Mouse (Mus musculus): ENCODE measurements around the gene Prss28. TPM values are rescaled to one million over a fixed set of nuclear protein-coding genes. Genes with fewer than 3 reads are reported as not detected.

The Prss28 gene
- total and polyA plus RNA-seq, 3 experiments = not detected

- TF ChIP-seq TBP (conservative IDR thresholded peaks at IDR 0.05; ENCODE audit: low read depth, low read length) (no peak), NELFE (IDR thresholded peaks at IDR 0.05; ENCODE audit: low read depth, low read length) (0 out of 2 replicates have a peak, but pooled peaks have one; percentile 39), ZNF384 (IDR thresholded peaks at IDR 0.05; ENCODE audit: low read depth, low read length) (peak; percentile 58), ZMIZ1 (IDR thresholded peaks at IDR 0.05; ENCODE audit: low read depth, low read length) (0 out of 2 replicates have a peak, but pooled peaks have one; percentile 46), ETS1 (conservative IDR thresholded peaks at IDR 0.05; ENCODE audit: low read depth, low read length) (peak; percentile 33; the same call in 1 of the 2 replicates), RAD21 (IDR thresholded peaks at IDR 0.05; ENCODE audit: low read depth, low read length) (peak; percentile 19), JUND (conservative IDR thresholded peaks at IDR 0.05; ENCODE audit: low read depth, low read length) (no peak), JUN (IDR thresholded peaks at IDR 0.05; ENCODE audit: insufficient read depth, low read depth, low read length) (no peak)
Measured at GRCm38 (mm10) chr17:25273706-25274501, 34.5 kb upstream of the Prss28 start (continued).

GRCm38 (mm10) chr17:25274571-25275346 lies 33.7 kb upstream of the Prss28 start, which contains the start of gene Ube2i:
Ube2i (minus strand) TSS chr17:25274622.
- H3K9ac ChIP-seq (ENCODE audit: insufficient read depth, low read depth) = peak within 1 kb of the TSS; percentile 100
- no peak for TF ChIP-seq NRF1 (IDR thresholded peaks at IDR 0.05; ENCODE audit: low read depth, low read length)
- no peak for TF ChIP-seq UBTF (IDR thresholded peaks at IDR 0.05; ENCODE audit: low read depth, low read length)
- no peak for TF ChIP-seq USF2 (conservative IDR thresholded peaks at IDR 0.05; ENCODE audit: low read depth, low read length)
- peak within 1 kb of the TSS; percentile 98 to 100 (median 98) for H3K4me3 ChIP-seq (replicated peaks in 1 of 3; ENCODE audit: low read depth in 2 of 3, low read length in 2 of 3, poor library complexity in 1 of 3)
- peaks cover 23% of the 10 kb centered on the region for H3K27me3 ChIP-seq (replicated peaks)
- H3K36me3 ChIP-seq (replicated peaks in 1 of 2; ENCODE audit: control insufficient read depth in 1 of 2, insufficient read depth in 1 of 2, low read length in 1 of 2) = peaks cover 2 to 17% of the 10 kb centered on the region in 2 experiments
- in situ Hi-C loops (cut with MboI; ENCODE audit: low pct_ligation_motif_present, low pct_unique_long_range_greater_than_20kb, low sequenced_read_pairs) = loop anchor here (5.0 to 10.0 kb wide), 3 partner anchors 37 to 162 kb away; partner anchors contain the start of genes BC003965 and Unkl
- H3K9me3 ChIP-seq (replicated peaks; ENCODE audit: low read length) = no peaks in the 10 kb centered on the region
- peak within 1 kb of the TSS; percentile 88 for H3K27ac ChIP-seq (ENCODE audit: insufficient read depth, low read depth)
- peak within 1 kb of the TSS; percentile 49 for H3K4me2 ChIP-seq (ENCODE audit: insufficient read depth, low read depth, poor library complexity, severe bottlenecking)
- H3K4me1 ChIP-seq (ENCODE audit: control insufficient read depth in 1 of 2, insufficient read depth in 2 of 2) = peaks cover 9 to 31% of the 10 kb centered on the region in 2 experiments
- dilution Hi-C loops (cut with MboI; ENCODE audit: extremely low pct_ligation_motif_present, extremely low pct_unique_long_range_greater_than_20kb, low sequenced_read_pairs) = no loop called here
- DNase-seq (ENCODE audit: extremely low read depth) = no peak
- H3K79me2 ChIP-seq (replicated peaks; ENCODE audit: control insufficient read depth, extremely low read depth, insufficient read depth, poor library complexity, severe bottlenecking) = peaks cover 34% of the 10 kb centered on the region

- no peak overlapping the region for H3K27ac ChIP-seq (ENCODE audit: insufficient read depth, low read depth)
- H3K4me3 ChIP-seq (replicated peaks in 1 of 3; ENCODE audit: low read depth in 2 of 3, low read length in 2 of 3, poor library complexity in 1 of 3) = no peak overlapping the region
- no peak overlapping the region for H3K9ac ChIP-seq (ENCODE audit: insufficient read depth, low read depth)
- peaks cover 28% of the 10 kb centered on the region for H3K27me3 ChIP-seq (replicated peaks)
- TF ChIP-seq PAX5 (IDR thresholded peaks at IDR 0.05; ENCODE audit: low read length) (no peak), JUND (conservative IDR thresholded peaks at IDR 0.05; ENCODE audit: low read depth, low read length) (no peak), MXI1 (IDR thresholded peaks at IDR 0.05; ENCODE audit: low read depth, low read length) (no peak), KAT2A (IDR thresholded peaks at IDR 0.05; ENCODE audit: insufficient replicate concordance, low read length) (no peak), ETS1 (conservative IDR thresholded peaks at IDR 0.05; ENCODE audit: low read depth, low read length) (no peak), CHD1 (IDR thresholded peaks at IDR 0.05; ENCODE audit: low read depth, low read length) (no peak), E2F4 (IDR thresholded peaks at IDR 0.05; ENCODE audit: insufficient replicate concordance, low read depth, low read length) (no peak), EP300 (IDR thresholded peaks at IDR 0.05; ENCODE audit: low read length) (no peak), NRF1 (IDR thresholded peaks at IDR 0.05; ENCODE audit: low read depth, low read length) (no peak), MAFK (IDR thresholded peaks at IDR 0.05; ENCODE audit: insufficient replicate concordance, low read length) (no peak), ZNF384 (IDR thresholded peaks at IDR 0.05; ENCODE audit: low read depth, low read length) (no peak), HCFC1 (IDR thresholded peaks at IDR 0.05; ENCODE audit: low read depth, low read length) (no peak), MEF2A (IDR thresholded peaks at IDR 0.05; ENCODE audit: borderline replicate concordance, low read depth, low read length) (no peak), TCF12 (IDR thresholded peaks at IDR 0.05; ENCODE audit: low read depth, low read length) (no peak), ZMIZ1 (IDR thresholded peaks at IDR 0.05; ENCODE audit: low read depth, low read length) (no peak), POLR2A (IDR thresholded peaks at IDR 0.05; ENCODE audit: low read depth, low read length) (no peak), IRF4 (IDR thresholded peaks at IDR 0.05; ENCODE audit: low read depth, low read length) (no peak), MAX (IDR thresholded peaks at IDR 0.05; ENCODE audit: low read length) (no peak), CHD2 (IDR thresholded peaks at IDR 0.05; ENCODE audit: low read length) (no peak), ZC3H11A (IDR thresholded peaks at IDR 0.05; ENCODE audit: low read depth, low read length) (no peak)
- H3K79me2 ChIP-seq (replicated peaks; ENCODE audit: control insufficient read depth, extremely low read depth, insufficient read depth, poor library complexity, severe bottlenecking) = peaks cover 24% of the 10 kb centered on the region
- no peaks in the 10 kb centered on the region for H3K9me3 ChIP-seq (replicated peaks; ENCODE audit: low read length)
- DNase-seq (ENCODE audit: extremely low read depth) = no peak
- H3K4me1 ChIP-seq (ENCODE audit: control insufficient read depth in 1 of 2, insufficient read depth in 2 of 2) = peaks cover 7 to 20% of the 10 kb centered on the region in 2 experiments
- dilution Hi-C loops (cut with MboI; ENCODE audit: extremely low pct_ligation_motif_present, extremely low pct_unique_long_range_greater_than_20kb, low sequenced_read_pairs) = no loop called here
- H3K4me2 ChIP-seq (ENCODE audit: insufficient read depth, low read depth, poor library complexity, severe bottlenecking) = no peak overlapping the region
- in situ Hi-C loops (cut with MboI; ENCODE audit: low pct_ligation_motif_present, low pct_unique_long_range_greater_than_20kb, low sequenced_read_pairs) = loop anchor here (5.0 to 10.0 kb wide), 2 partner anchors 91 to 164 kb away; partner anchors contain the start of genes BC003965 and Unkl
- peaks cover 0 to 7% of the 10 kb centered on the region in 2 experiments for H3K36me3 ChIP-seq (replicated peaks in 1 of 2; ENCODE audit: control insufficient read depth in 1 of 2, insufficient read depth in 1 of 2, low read length in 1 of 2)
Measured at GRCm38 (mm10) chr17:25275833-25276232, 32.6 kb upstream of the Prss28 start.
